Mouse (Mus musculus): ENCODE results near the gene H2al1b. TPM values are rescaled to one million over a fixed set of nuclear protein-coding genes. Genes with fewer than 3 reads are reported as not detected.
"Not testable (repeated sequence)": the region's sequence is repeated elsewhere in the genome, so short reads cannot be mapped to it uniquely, and the experiment has no call there.

H2al1b gene
- total RNA-seq, 1 experiment from 2014 or later, result not detected

GRCm38 (mm10) chrX:11324359-11324758 lies 22.1 kb downstream of the H2al1b start, which contains the start of gene H2al1i:
H2al1i (plus strand) TSS chrX:11324659.
- not testable (repeated sequence) for ATAC-seq (ENCODE audit: extremely low read depth, insufficient number of reproducible peaks, low FRiP score, poor library complexity, severe bottlenecking)

GRCm38 (mm10) chrX:11327522-11327921 lies 25.3 kb downstream of the H2al1b start, which contains the start of gene H2al1j:
H2al1j (plus strand) TSS chrX:11327822.
- not testable (repeated sequence) for ATAC-seq (ENCODE audit: extremely low read depth, insufficient number of reproducible peaks, low FRiP score, poor library complexity, severe bottlenecking)

DNA sequence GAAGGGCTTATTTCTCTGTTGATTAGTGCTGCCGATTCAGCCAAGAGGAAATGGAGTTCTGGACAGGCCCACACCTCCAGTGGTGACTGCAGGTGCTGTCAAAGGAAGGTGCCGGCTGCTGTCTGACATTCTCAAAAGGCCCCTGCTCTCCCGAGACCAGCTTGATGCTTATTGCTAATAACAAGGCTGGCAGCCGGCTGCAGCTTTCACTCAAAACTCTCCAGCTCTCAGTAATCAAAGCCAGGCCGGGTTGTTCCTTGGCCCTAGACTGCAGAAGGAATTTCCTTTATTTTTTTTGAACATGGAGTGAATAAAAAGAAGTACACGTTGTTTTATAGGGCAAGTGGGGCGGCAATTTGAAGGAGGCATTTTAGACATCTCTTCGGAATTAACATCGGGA lies 43.5 kb downstream of the H2al1b start:
- no peak for ATAC-seq (ENCODE audit: extremely low read depth, insufficient number of reproducible peaks, low FRiP score, poor library complexity, severe bottlenecking)

- ATAC-seq (ENCODE audit: extremely low read depth, insufficient number of reproducible peaks, low FRiP score, poor library complexity, severe bottlenecking), result no peak
Observed at GRCm38 (mm10) chrX:11346756-11347155, 44.5 kb downstream of the H2al1b start.

Other genes starting within 250 kb of the H2al1b start
- gene H2al1a, start 3.2 kb upstream of the H2al1b start, total RNA-seq (2017), result not detected in 2 replicates
- not detected in 2 replicates for gene H2al1c, start 3.2 kb downstream of the H2al1b start, total RNA-seq (2017)
- gene H2al1d, start 6.4 kb downstream of the H2al1b start, total RNA-seq (2017), result not detected in 2 replicates
- gene H2al1e, start 9.5 kb downstream of the H2al1b start, total RNA-seq (2017), result not detected in 2 replicates
- not detected in 2 replicates for gene H2al1f, start 12.7 kb downstream of the H2al1b start, total RNA-seq (2017)
- gene H2al1g, start 15.8 kb downstream of the H2al1b start, total RNA-seq (2017), result not detected in 2 replicates
- gene H2al1h, start 19.1 kb downstream of the H2al1b start, total RNA-seq (2017), result not detected in 2 replicates
- gene H2al1i, start 22.2 kb downstream of the H2al1b start, total RNA-seq (2017), result not detected in 2 replicates
- gene H2al1j, start 25.4 kb downstream of the H2al1b start, total RNA-seq (2017), result not detected in 2 replicates